Mouse (Mus musculus) kidney, adult 2 months (tissue): Measurements from ENCODE around the gene Lce3c.

Experiments used
- CTCF ChIP-seq: fragments of 200-500 bp; conservative IDR thresholded peaks from 2 replicates; pipeline ENCODE4 v1.5.1; 2011; ENCODE audit warnings: low read depth, mild to moderate bottlenecking, control low read depth, low read length, moderate library complexity, mixed read lengths; ENCODE audit not compliant: insufficient read depth, insufficient read length
- POLR2A ChIP-seq: fragments of 200-500 bp; IDR thresholded peaks from one replicate; pipeline ENCODE4 v1.6.1; 2011; ENCODE audit warnings: low read depth, low read length, control low read depth

- TF ChIP-seq POLR2A = no peak
- no peak for TF ChIP-seq CTCF
Observed at GRCm38 (mm10) chr3:92903640-92904039, 40.6 kb upstream of the Lce3c start.
